Mouse (Mus musculus): Measurements from ENCODE around the gene Cldn15. TPM values are rescaled to one million over a fixed set of nuclear protein-coding genes. Genes with fewer than 3 reads are reported as not detected.

The Cldn15 gene
- polyA plus RNA-seq, 1 experiment from 2014 or later = 3.0 TPM

- Histone ChIP-seq H3K9me3 (replicated peaks) (no peaks in the 10 kb centered on the region), H3K27me3 (no peaks in the 10 kb centered on the region), H3K27ac (no peak overlapping the region), H3K4me1 (replicated peaks) (peaks cover 25% of the 10 kb centered on the region), H3K36me3 (no peaks in the 10 kb centered on the region), H3K4me2 (no peak overlapping the region), H3K9ac (no peak overlapping the region), H3K4me3 (replicated peaks) (no peak overlapping the region)
- no peak for ATAC-seq (ENCODE audit: low read depth)
- no peak for DNase-seq
- WGBS (ENCODE audit: insufficient replicate concordance) = 77% methylated on average over 6 of the region's 6 CpGs
Observed at GRCm38 (mm10) chr5:136950521-136950920, 15.9 kb upstream of the Cldn15 start.

GRCm38 (mm10) chr5:136952153-136952552, 14.3 kb upstream of the Cldn15 start:
- ATAC-seq (ENCODE audit: low read depth) (no peak), DNase-seq (no peak)
- Histone ChIP-seq H3K27ac (no peak overlapping the region), H3K9me3 (replicated peaks) (no peaks in the 10 kb centered on the region), H3K4me1 (replicated peaks) (peaks cover 31% of the 10 kb centered on the region), H3K36me3 (no peaks in the 10 kb centered on the region), H3K27me3 (no peaks in the 10 kb centered on the region), H3K4me3 (replicated peaks) (no peak overlapping the region), H3K4me2 (peak overlapping the region; percentile 81), H3K9ac (0 out of 2 replicates have a peak overlapping the region, but pooled peaks have one; percentile 53)
- 57% methylated on average over 4 of the region's 4 CpGs for WGBS (ENCODE audit: insufficient replicate concordance)

GRCm38 (mm10) chr5:136953015-136953414, 13.4 kb upstream of the Cldn15 start, which contains the start of gene Fis1:
Gene Fis1, plus strand, starts transcription at chr5:136953275.
- Histone ChIP-seq H3K4me3 (replicated peaks) (peak within 1 kb of the TSS; percentile 78), H3K27me3 (no peaks in the 10 kb centered on the region), H3K9me3 (replicated peaks) (no peaks in the 10 kb centered on the region), H3K4me2 (peak within 1 kb of the TSS; percentile 81), H3K27ac (peak within 1 kb of the TSS; percentile 58), H3K4me1 (replicated peaks) (peaks cover 34% of the 10 kb centered on the region), H3K9ac (peak within 1 kb of the TSS; percentile 74), H3K36me3 (peaks cover 3% of the 10 kb centered on the region; the same call in 1 of the 2 replicates)
- DNase-seq (peak; percentile 94), ATAC-seq (ENCODE audit: low read depth) (peak; percentile 98)
- WGBS (ENCODE audit: insufficient replicate concordance) = under 1% methylated on average over 23 of the region's 23 CpGs

GRCm38 (mm10) chr5:136953440-136953951, 12.9 kb upstream of the Cldn15 start:
- Histone ChIP-seq H3K36me3 (peaks cover 3% of the 10 kb centered on the region; the same call in 1 of the 2 replicates), H3K9ac (peak overlapping the region; percentile 74), H3K27me3 (no peaks in the 10 kb centered on the region), H3K4me3 (replicated peaks) (peak overlapping the region; percentile 78), H3K27ac (peak overlapping the region; percentile 58), H3K4me2 (peak overlapping the region; percentile 81), H3K9me3 (replicated peaks) (no peaks in the 10 kb centered on the region), H3K4me1 (replicated peaks) (peaks cover 35% of the 10 kb centered on the region)
- WGBS (ENCODE audit: insufficient replicate concordance) = 2% methylated on average over 12 of the region's 12 CpGs
- DNase-seq (no peak), ATAC-seq (ENCODE audit: low read depth) (no peak)

GRCm38 (mm10) chr5:136955622-136956021, 10.8 kb upstream of the Cldn15 start:
- Histone ChIP-seq H3K4me2 (no peak overlapping the region), H3K4me1 (replicated peaks) (peaks cover 45% of the 10 kb centered on the region), H3K9ac (no peak overlapping the region), H3K9me3 (replicated peaks) (no peaks in the 10 kb centered on the region), H3K36me3 (peaks cover 3% of the 10 kb centered on the region; the same call in 1 of the 2 replicates), H3K27me3 (no peaks in the 10 kb centered on the region), H3K4me3 (replicated peaks) (no peak overlapping the region), H3K27ac (no peak overlapping the region)
- no peak for ATAC-seq (ENCODE audit: low read depth)
- DNase-seq = no peak
- WGBS (ENCODE audit: insufficient replicate concordance) = 67% methylated on average over 4 of the region's 4 CpGs

- no peak for ATAC-seq (ENCODE audit: low read depth)
Observed at GRCm38 (mm10) chr5:136957250-136957649, 9.2 kb upstream of the Cldn15 start.

GRCm38 (mm10) chr5:136958991-136959605, 7.3 kb upstream of the Cldn15 start:
- ATAC-seq (ENCODE audit: low read depth) = no peak
- H3K4me3 ChIP-seq (replicated peaks) = no peak overlapping the region
- H3K27me3 ChIP-seq = no peaks in the 10 kb centered on the region

More at GRCm38 (mm10) chr5:136957250-136957649, 9.2 kb upstream of the Cldn15 start:
- no peak for DNase-seq
- H3K4me2 ChIP-seq = no peak overlapping the region
- no peaks in the 10 kb centered on the region for H3K9me3 ChIP-seq (replicated peaks)
- peaks cover 54% of the 10 kb centered on the region for H3K4me1 ChIP-seq (replicated peaks)
- H3K9ac ChIP-seq = no peak overlapping the region
- no peak overlapping the region for H3K4me3 ChIP-seq (replicated peaks)
- H3K27me3 ChIP-seq = no peaks in the 10 kb centered on the region
- WGBS (ENCODE audit: insufficient replicate concordance) = 85% methylated on average over 1 of the region's 1 CpGs
- H3K27ac ChIP-seq = no peak overlapping the region
- H3K36me3 ChIP-seq = peaks cover 3% of the 10 kb centered on the region; the same call in 1 of the 2 replicates

GRCm38 (mm10) chr5:136960053-136960452, 6.4 kb upstream of the Cldn15 start:
- Histone ChIP-seq H3K27me3 (no peaks in the 10 kb centered on the region), H3K36me3 (peaks cover 26% of the 10 kb centered on the region), H3K9me3 (replicated peaks) (no peaks in the 10 kb centered on the region), H3K9ac (no peak overlapping the region), H3K4me3 (replicated peaks) (no peak overlapping the region), H3K4me1 (replicated peaks) (peaks cover 60% of the 10 kb centered on the region), H3K4me2 (no peak overlapping the region), H3K27ac (no peak overlapping the region)
- DNase-seq = no peak
- ATAC-seq (ENCODE audit: low read depth) = no peak
- WGBS (ENCODE audit: insufficient replicate concordance) = 82% methylated on average over 6 of the region's 6 CpGs

More at GRCm38 (mm10) chr5:136958991-136959605, 7.3 kb upstream of the Cldn15 start:
- Histone ChIP-seq H3K4me1 (replicated peaks) (peaks cover 58% of the 10 kb centered on the region), H3K27ac (no peak overlapping the region; the same call in 1 of the 2 replicates), H3K9ac (no peak overlapping the region), H3K9me3 (replicated peaks) (no peaks in the 10 kb centered on the region), H3K36me3 (peaks cover 16% of the 10 kb centered on the region), H3K4me2 (no peak overlapping the region)
- DNase-seq = no peak
- WGBS (ENCODE audit: insufficient replicate concordance) = 72% methylated on average over 5 of the region's 5 CpGs

GRCm38 (mm10) chr5:136961334-136961982, 5.0 kb upstream of the Cldn15 start:
- Histone ChIP-seq H3K27me3 (no peaks in the 10 kb centered on the region), H3K4me2 (peak overlapping the region; percentile 82), H3K36me3 (peaks cover 40% of the 10 kb centered on the region), H3K4me3 (replicated peaks) (peak overlapping the region; percentile 75), H3K27ac (peak overlapping the region; percentile 94), H3K9me3 (replicated peaks) (no peaks in the 10 kb centered on the region), H3K4me1 (replicated peaks) (peaks cover 65% of the 10 kb centered on the region), H3K9ac (peak overlapping the region; percentile 84)
- DNase-seq = no peak
- WGBS (ENCODE audit: insufficient replicate concordance) = 29% methylated on average over 5 of the region's 5 CpGs
- no peak for ATAC-seq (ENCODE audit: low read depth)

- peaks cover 71% of the 10 kb centered on the region for H3K4me1 ChIP-seq (replicated peaks)
- peak overlapping the region; percentile 94 for H3K27ac ChIP-seq
- H3K9me3 ChIP-seq (replicated peaks) = no peaks in the 10 kb centered on the region
- WGBS (ENCODE audit: insufficient replicate concordance) = 0% methylated on average over 20 of the region's 20 CpGs
- peak; percentile 86 for DNase-seq
- H3K4me2 ChIP-seq = peak overlapping the region; percentile 82
- peak overlapping the region; percentile 84 for H3K9ac ChIP-seq
- peaks cover 44% of the 10 kb centered on the region for H3K36me3 ChIP-seq
- ATAC-seq (ENCODE audit: low read depth) = peak; percentile 82
- H3K27me3 ChIP-seq = no peaks in the 10 kb centered on the region
- peak overlapping the region; percentile 75 for H3K4me3 ChIP-seq (replicated peaks)
Observed at GRCm38 (mm10) chr5:136961983-136962461, 4.4 kb upstream of the Cldn15 start.

- Histone ChIP-seq H3K4me3 (replicated peaks) (peak overlapping the region; percentile 75), H3K9me3 (replicated peaks) (no peaks in the 10 kb centered on the region), H3K36me3 (peaks cover 41% of the 10 kb centered on the region), H3K27me3 (no peaks in the 10 kb centered on the region), H3K4me1 (replicated peaks) (peaks cover 72% of the 10 kb centered on the region), H3K9ac (peak overlapping the region; percentile 84), H3K4me2 (peak overlapping the region; percentile 82), H3K27ac (peak overlapping the region; percentile 94)
- ATAC-seq (ENCODE audit: low read depth) (peak; percentile 58), DNase-seq (peak; percentile 78)
- WGBS (ENCODE audit: insufficient replicate concordance) = 1% methylated on average over 10 of the region's 10 CpGs
Observed at GRCm38 (mm10) chr5:136962501-136962900, 3.9 kb upstream of the Cldn15 start.

Measured in liver, embryonic 13.5 days (tissue).